Mouse (Mus musculus): ENCODE results near the gene Chga.

Gene Chga

GRCm38 (mm10) chr12:102554721-102555516 is at the start of gene Chga:
Chga (plus strand) TSS chr12:102554969.
- DNase-seq (ENCODE audit: low spot score): peak; percentile 92

- DNase-seq (ENCODE audit: low spot score): no peak
Observed at GRCm38 (mm10) chr12:102505131-102505713, 49.5 kb upstream of the Chga start.

GRCm38 (mm10) chr12:102505949-102506348 is 48.8 kb upstream of the Chga start:
- no peak for DNase-seq (ENCODE audit: low spot score)

GRCm38 (mm10) chr12:102511363-102511762 is 43.4 kb upstream of the Chga start:
- DNase-seq (ENCODE audit: low spot score): no peak

- no peak for DNase-seq (ENCODE audit: low spot score)
Observed at GRCm38 (mm10) chr12:102514151-102514550, 40.6 kb upstream of the Chga start.

GRCm38 (mm10) chr12:102514751-102515150 is 40.0 kb upstream of the Chga start:
- DNase-seq (ENCODE audit: low spot score): no peak

- DNase-seq (ENCODE audit: low spot score): no peak
Observed at GRCm38 (mm10) chr12:102516151-102516550, 38.6 kb upstream of the Chga start.

- no peak for DNase-seq (ENCODE audit: low spot score)
Observed at GRCm38 (mm10) chr12:102517647-102518046, 37.1 kb upstream of the Chga start.

GRCm38 (mm10) chr12:102519929-102520720 is 34.6 kb upstream of the Chga start:
- DNase-seq (ENCODE audit: low spot score): no peak

GRCm38 (mm10) chr12:102521777-102522319 is 32.9 kb upstream of the Chga start:
- no peak for DNase-seq (ENCODE audit: low spot score)

- DNase-seq (ENCODE audit: low spot score): no peak
Observed at GRCm38 (mm10) chr12:102524216-102524615, 30.6 kb upstream of the Chga start.

- DNase-seq (ENCODE audit: low spot score): peak; percentile 70
Observed at GRCm38 (mm10) chr12:102524760-102525159, 30.0 kb upstream of the Chga start.

- no peak for DNase-seq (ENCODE audit: low spot score)
Observed at GRCm38 (mm10) chr12:102527989-102528388, 26.8 kb upstream of the Chga start.

GRCm38 (mm10) chr12:102535796-102536195 is 19.0 kb upstream of the Chga start:
- DNase-seq (ENCODE audit: low spot score): no peak

GRCm38 (mm10) chr12:102540278-102540677 is 14.5 kb upstream of the Chga start:
- DNase-seq (ENCODE audit: low spot score): no peak

GRCm38 (mm10) chr12:102541168-102541567 is 13.6 kb upstream of the Chga start:
- DNase-seq (ENCODE audit: low spot score): no peak

GRCm38 (mm10) chr12:102545122-102545521 is 9.6 kb upstream of the Chga start:
- no peak for DNase-seq (ENCODE audit: low spot score)

GRCm38 (mm10) chr12:102550529-102550928 is 4.2 kb upstream of the Chga start:
- peak; percentile 92 for DNase-seq (ENCODE audit: low spot score)

GRCm38 (mm10) chr12:102551186-102551585 is 3.6 kb upstream of the Chga start:
- DNase-seq (ENCODE audit: low spot score): no peak

GRCm38 (mm10) chr12:102552001-102552400 is 2.8 kb upstream of the Chga start:
- no peak for DNase-seq (ENCODE audit: low spot score)

- no peak for DNase-seq (ENCODE audit: low spot score)
Observed at GRCm38 (mm10) chr12:102553705-102554275, 979 bp upstream of the Chga start.

- no peak for DNase-seq (ENCODE audit: low spot score)
Observed at GRCm38 (mm10) chr12:102555850-102556249, 1.1 kb downstream of the Chga start.
